Mouse (Mus musculus): ENCODE measurements around the gene Trpt1. TPM values are rescaled to one million over a fixed set of nuclear protein-coding genes. Genes with fewer than 3 reads are reported as not detected.

The Trpt1 gene
- polyA plus RNA-seq, 1 experiment from 2014 or later: 22.0 TPM

DNA sequence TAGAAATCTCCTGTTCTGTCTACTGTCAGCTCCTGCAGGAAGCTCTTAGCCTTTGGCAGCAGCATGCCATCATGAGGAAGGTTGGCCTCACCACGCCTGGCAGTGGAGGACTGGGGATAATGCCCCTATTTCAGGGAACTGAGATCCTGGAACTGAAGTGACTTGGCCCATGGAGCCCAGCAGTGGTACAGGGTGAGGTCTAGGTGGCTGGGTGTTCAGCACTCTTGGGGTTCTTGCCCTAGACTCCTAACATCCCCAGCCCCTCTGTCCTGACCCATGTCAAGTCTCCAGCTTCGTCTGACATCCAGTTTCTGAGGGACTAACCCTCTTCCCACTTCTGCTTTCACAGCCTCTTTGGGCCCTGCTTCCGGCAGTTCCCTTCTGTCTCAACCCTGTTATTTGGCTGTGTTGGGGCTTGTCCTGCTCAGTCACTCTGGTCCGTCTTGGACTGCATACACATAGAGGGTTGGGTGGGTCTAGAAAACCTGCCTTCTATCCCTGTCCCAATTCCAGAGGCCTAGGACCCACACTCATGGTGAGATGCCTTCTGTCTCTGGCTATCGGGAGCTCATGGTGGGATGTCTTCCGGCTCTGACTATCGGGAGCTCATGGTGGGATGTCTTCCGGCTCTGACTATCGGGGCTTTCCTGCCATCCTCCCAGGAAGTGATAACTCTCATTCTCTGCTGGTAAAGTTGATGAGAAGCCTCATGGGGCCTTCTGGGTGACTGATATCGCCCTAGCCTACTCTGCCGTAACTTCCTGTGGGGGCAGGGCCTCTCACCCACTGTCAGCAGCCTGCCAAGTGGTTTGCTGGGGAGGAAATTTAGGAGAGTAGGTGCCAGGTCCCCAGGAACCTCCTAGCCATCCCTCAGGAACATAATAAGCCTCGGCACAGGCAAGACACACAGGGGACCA, 21.9 kb downstream of the Trpt1 start:
- ATAC-seq (ENCODE audit: insufficient number of reproducible peaks, insufficient read depth, low FRiP score, low read depth): no peak
- H3K27ac ChIP-seq (replicated peaks in 1 of 2; ENCODE audit: control insufficient read depth in 1 of 2, insufficient read depth in 1 of 2, low read depth in 2 of 2, low read length in 2 of 2): peak overlapping the region; percentile 29 to 48; a peak in 3 of 4 replicates
- no peaks in the 10 kb centered on the region for H3K9me3 ChIP-seq (ENCODE audit: control insufficient read depth, low read length)
- H3K9ac ChIP-seq (ENCODE audit: low read length): peak overlapping the region; percentile 16; the same call in 1 of the 2 replicates
- peaks cover 42% of the 10 kb centered on the region for H3K36me3 ChIP-seq (ENCODE audit: control insufficient read depth, insufficient read depth, low read length)
- H3K4me2 ChIP-seq (ENCODE audit: low read length): peak overlapping the region; percentile 18; the same call in 1 of the 2 replicates
- WGBS: 64% methylated on average over 12 of the region's 12 CpGs
- no peaks in the 10 kb centered on the region for H3K27me3 ChIP-seq (ENCODE audit: control insufficient read depth, insufficient read depth, low read length)
- no peak overlapping the region for H3K4me3 ChIP-seq (ENCODE audit: control insufficient read depth in 1 of 2, insufficient read depth in 1 of 2, low read depth in 1 of 2, low read length in 2 of 2)
- H3K4me1 ChIP-seq (ENCODE audit: control insufficient read depth in 2 of 2, insufficient read depth in 2 of 2, low read length in 2 of 2): peaks cover 6 to 9% of the 10 kb centered on the region in 2 experiments; a peak in 2 of 4 replicates

DNA sequence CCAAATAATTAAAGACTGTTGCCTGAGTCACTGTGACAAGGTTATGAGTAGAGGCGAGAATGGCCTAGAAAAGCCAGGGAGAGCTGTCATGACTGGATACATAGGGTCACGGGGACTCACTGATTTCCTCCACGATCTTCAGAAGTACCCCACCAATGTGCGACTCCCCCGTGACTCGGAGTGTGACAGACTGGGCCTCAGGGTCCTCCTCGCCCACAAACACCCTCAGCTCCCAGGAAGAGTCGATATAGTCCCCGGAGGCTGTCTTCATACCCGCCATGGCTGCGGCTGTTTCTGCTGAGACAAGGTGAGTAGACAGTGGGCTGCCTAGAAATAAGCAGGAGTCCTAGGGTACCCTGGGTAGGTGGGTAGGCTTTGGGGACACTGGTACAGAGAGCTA, 22.6 kb downstream of the Trpt1 start:
- H3K4me2 ChIP-seq (ENCODE audit: low read length): no peak overlapping the region
- peaks cover 49% of the 10 kb centered on the region for H3K36me3 ChIP-seq (ENCODE audit: control insufficient read depth, insufficient read depth, low read length)
- H3K27ac ChIP-seq (replicated peaks in 1 of 2; ENCODE audit: control insufficient read depth in 1 of 2, insufficient read depth in 1 of 2, low read depth in 2 of 2, low read length in 2 of 2): peak overlapping the region; percentile 29 to 48; a peak in 3 of 4 replicates
- no peak overlapping the region for H3K4me3 ChIP-seq (ENCODE audit: control insufficient read depth in 1 of 2, insufficient read depth in 1 of 2, low read depth in 1 of 2, low read length in 2 of 2)
- 82% methylated on average over 11 of the region's 11 CpGs for WGBS
- peak overlapping the region; percentile 11; the same call in 1 of the 2 replicates for H3K9ac ChIP-seq (ENCODE audit: low read length)
- H3K9me3 ChIP-seq (ENCODE audit: control insufficient read depth, low read length): no peaks in the 10 kb centered on the region
- no peaks in the 10 kb centered on the region for H3K27me3 ChIP-seq (ENCODE audit: control insufficient read depth, insufficient read depth, low read length)
- ATAC-seq (ENCODE audit: insufficient number of reproducible peaks, insufficient read depth, low FRiP score, low read depth): no peak
- peaks cover 6 to 9% of the 10 kb centered on the region in 2 experiments; a peak in 2 of 4 replicates for H3K4me1 ChIP-seq (ENCODE audit: control insufficient read depth in 2 of 2, insufficient read depth in 2 of 2, low read length in 2 of 2)

- WGBS: 60% methylated on average over 5 of the region's 5 CpGs
- Histone ChIP-seq H3K4me3 (ENCODE audit: control insufficient read depth in 1 of 2, insufficient read depth in 1 of 2, low read depth in 1 of 2, low read length in 2 of 2) (no peak within 1 kb of the TSS), H3K4me1 (ENCODE audit: control insufficient read depth in 2 of 2, insufficient read depth in 2 of 2, low read length in 2 of 2) (peaks cover 6 to 9% of the 10 kb centered on the region in 2 experiments; a peak in 2 of 4 replicates), H3K36me3 (ENCODE audit: control insufficient read depth, insufficient read depth, low read length) (peaks cover 56% of the 10 kb centered on the region), H3K9ac (ENCODE audit: low read length) (peak within 1 kb of the TSS; percentile 11; the same call in 1 of the 2 replicates), H3K27ac (replicated peaks in 1 of 2; ENCODE audit: control insufficient read depth in 1 of 2, insufficient read depth in 1 of 2, low read depth in 2 of 2, low read length in 2 of 2) (peak within 1 kb of the TSS; percentile 35 to 48), H3K9me3 (ENCODE audit: control insufficient read depth, low read length) (no peaks in the 10 kb centered on the region), H3K4me2 (ENCODE audit: low read length) (no peak within 1 kb of the TSS), H3K27me3 (ENCODE audit: control insufficient read depth, insufficient read depth, low read length) (no peaks in the 10 kb centered on the region)
- 0 out of 2 replicates have a peak, but pooled peaks have one; percentile 36 for ATAC-seq (ENCODE audit: insufficient number of reproducible peaks, insufficient read depth, low FRiP score, low read depth)
Measured at GRCm38 (mm10) chr19:7019191-7019590, 23.3 kb downstream of the Trpt1 start, which contains the start of gene Fermt3. Fermt3 (minus strand) TSS chr19:7019469.

- peaks cover 6 to 9% of the 10 kb centered on the region in 2 experiments; a peak in 2 of 4 replicates for H3K4me1 ChIP-seq (ENCODE audit: control insufficient read depth in 2 of 2, insufficient read depth in 2 of 2, low read length in 2 of 2)
- WGBS: 50% methylated on average over 3 of the region's 3 CpGs
- no peak overlapping the region for H3K4me2 ChIP-seq (ENCODE audit: low read length)
- H3K27ac ChIP-seq (replicated peaks in 1 of 2; ENCODE audit: control insufficient read depth in 1 of 2, insufficient read depth in 1 of 2, low read depth in 2 of 2, low read length in 2 of 2): no peak overlapping the region
- H3K36me3 ChIP-seq (ENCODE audit: control insufficient read depth, insufficient read depth, low read length): peaks cover 66% of the 10 kb centered on the region
- H3K4me3 ChIP-seq (ENCODE audit: control insufficient read depth in 1 of 2, insufficient read depth in 1 of 2, low read depth in 1 of 2, low read length in 2 of 2): no peak overlapping the region
- no peaks in the 10 kb centered on the region for H3K27me3 ChIP-seq (ENCODE audit: control insufficient read depth, insufficient read depth, low read length)
- no peak for ATAC-seq (ENCODE audit: insufficient number of reproducible peaks, insufficient read depth, low FRiP score, low read depth)
- H3K9me3 ChIP-seq (ENCODE audit: control insufficient read depth, low read length): no peaks in the 10 kb centered on the region
- no peak overlapping the region for H3K9ac ChIP-seq (ENCODE audit: low read length)
Measured at GRCm38 (mm10) chr19:7020224-7020641, 24.3 kb downstream of the Trpt1 start.

- ATAC-seq (ENCODE audit: insufficient number of reproducible peaks, insufficient read depth, low FRiP score, low read depth): no peak
- Histone ChIP-seq H3K4me1 (ENCODE audit: control insufficient read depth in 2 of 2, insufficient read depth in 2 of 2, low read length in 2 of 2) (no peaks in the 10 kb centered on the region), H3K27me3 (ENCODE audit: control insufficient read depth, insufficient read depth, low read length) (no peaks in the 10 kb centered on the region), H3K4me3 (ENCODE audit: control insufficient read depth in 1 of 2, insufficient read depth in 1 of 2, low read depth in 1 of 2, low read length in 2 of 2) (no peak overlapping the region), H3K4me2 (ENCODE audit: low read length) (no peak overlapping the region), H3K9me3 (ENCODE audit: control insufficient read depth, low read length) (no peaks in the 10 kb centered on the region), H3K9ac (ENCODE audit: low read length) (no peak overlapping the region), H3K27ac (replicated peaks in 1 of 2; ENCODE audit: control insufficient read depth in 1 of 2, insufficient read depth in 1 of 2, low read depth in 2 of 2, low read length in 2 of 2) (no peak overlapping the region), H3K36me3 (ENCODE audit: control insufficient read depth, insufficient read depth, low read length) (peaks cover 99% of the 10 kb centered on the region)
- WGBS: 88% methylated on average over 5 of the region's 5 CpGs
Measured at GRCm38 (mm10) chr19:7029531-7029930, 33.6 kb downstream of the Trpt1 start.

DNA sequence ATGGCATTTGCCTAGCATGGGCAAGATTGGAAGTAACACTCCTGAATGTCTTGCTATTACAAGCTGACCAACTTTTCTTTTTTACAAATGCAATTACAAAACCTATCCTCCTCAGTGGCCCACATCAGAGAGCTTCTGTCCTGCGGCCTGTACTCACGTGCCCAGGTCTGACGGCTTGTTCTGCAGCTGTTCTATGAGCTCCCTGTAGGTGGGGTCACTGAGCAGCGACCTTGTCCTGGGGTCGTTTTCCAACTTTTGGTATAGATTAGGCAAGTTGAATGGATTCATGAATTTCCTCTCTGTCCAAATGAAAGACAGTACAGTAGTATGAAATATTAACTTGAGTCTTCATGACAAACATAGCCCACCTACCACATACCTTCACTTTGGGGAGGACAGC, 38.1 kb downstream of the Trpt1 start:
- peaks cover 0 to 22% of the 10 kb centered on the region in 2 experiments; a peak in 2 of 4 replicates for H3K4me1 ChIP-seq (ENCODE audit: control insufficient read depth in 2 of 2, insufficient read depth in 2 of 2, low read length in 2 of 2)
- peaks cover 66% of the 10 kb centered on the region for H3K36me3 ChIP-seq (ENCODE audit: control insufficient read depth, insufficient read depth, low read length)
- H3K27ac ChIP-seq (replicated peaks in 1 of 2; ENCODE audit: control insufficient read depth in 1 of 2, insufficient read depth in 1 of 2, low read depth in 2 of 2, low read length in 2 of 2): no peak overlapping the region
- H3K27me3 ChIP-seq (ENCODE audit: control insufficient read depth, insufficient read depth, low read length): no peaks in the 10 kb centered on the region
- H3K9me3 ChIP-seq (ENCODE audit: control insufficient read depth, low read length): no peaks in the 10 kb centered on the region
- ATAC-seq (ENCODE audit: insufficient number of reproducible peaks, insufficient read depth, low FRiP score, low read depth): no peak
- WGBS: 89% methylated on average over 5 of the region's 5 CpGs
- no peak overlapping the region for H3K9ac ChIP-seq (ENCODE audit: low read length)
- no peak overlapping the region for H3K4me3 ChIP-seq (ENCODE audit: control insufficient read depth in 1 of 2, insufficient read depth in 1 of 2, low read depth in 1 of 2, low read length in 2 of 2)
- H3K4me2 ChIP-seq (ENCODE audit: low read length): no peak overlapping the region

GRCm38 (mm10) chr19:7039088-7039720, 43.3 kb downstream of the Trpt1 start:
- Histone ChIP-seq H3K9ac (ENCODE audit: low read length) (peak overlapping the region; percentile 92), H3K27ac (replicated peaks in 1 of 2; ENCODE audit: control insufficient read depth in 1 of 2, insufficient read depth in 1 of 2, low read depth in 2 of 2, low read length in 2 of 2) (peak overlapping the region; percentile 57 to 84), H3K4me3 (ENCODE audit: control insufficient read depth in 1 of 2, insufficient read depth in 1 of 2, low read depth in 1 of 2, low read length in 2 of 2) (peak overlapping the region; percentile 70 to 74), H3K27me3 (ENCODE audit: control insufficient read depth, insufficient read depth, low read length) (no peaks in the 10 kb centered on the region), H3K4me2 (ENCODE audit: low read length) (peak overlapping the region; percentile 64), H3K9me3 (ENCODE audit: control insufficient read depth, low read length) (no peaks in the 10 kb centered on the region), H3K36me3 (ENCODE audit: control insufficient read depth, insufficient read depth, low read length) (peaks cover 15% of the 10 kb centered on the region), H3K4me1 (ENCODE audit: control insufficient read depth in 2 of 2, insufficient read depth in 2 of 2, low read length in 2 of 2) (peaks cover under 1 to 30% of the 10 kb centered on the region in 2 experiments; a peak in 3 of 4 replicates)
- ATAC-seq (ENCODE audit: insufficient number of reproducible peaks, insufficient read depth, low FRiP score, low read depth): 0 out of 2 replicates have a peak, but pooled peaks have one; percentile 3
- 2% methylated on average over 35 of the region's 35 CpGs for WGBS

All from heart, embryonic 14.5 days (tissue).